Mouse (Mus musculus) layer of hippocampus, adult 11-12 months (tissue): ENCODE data around the gene Recql5.

Experiments
- DNase-seq: peaks from one replicate; pipeline ENCODE4 v3.0.0; 2022; ENCODE audit warnings: low spot score

The Recql5 gene

DNA sequence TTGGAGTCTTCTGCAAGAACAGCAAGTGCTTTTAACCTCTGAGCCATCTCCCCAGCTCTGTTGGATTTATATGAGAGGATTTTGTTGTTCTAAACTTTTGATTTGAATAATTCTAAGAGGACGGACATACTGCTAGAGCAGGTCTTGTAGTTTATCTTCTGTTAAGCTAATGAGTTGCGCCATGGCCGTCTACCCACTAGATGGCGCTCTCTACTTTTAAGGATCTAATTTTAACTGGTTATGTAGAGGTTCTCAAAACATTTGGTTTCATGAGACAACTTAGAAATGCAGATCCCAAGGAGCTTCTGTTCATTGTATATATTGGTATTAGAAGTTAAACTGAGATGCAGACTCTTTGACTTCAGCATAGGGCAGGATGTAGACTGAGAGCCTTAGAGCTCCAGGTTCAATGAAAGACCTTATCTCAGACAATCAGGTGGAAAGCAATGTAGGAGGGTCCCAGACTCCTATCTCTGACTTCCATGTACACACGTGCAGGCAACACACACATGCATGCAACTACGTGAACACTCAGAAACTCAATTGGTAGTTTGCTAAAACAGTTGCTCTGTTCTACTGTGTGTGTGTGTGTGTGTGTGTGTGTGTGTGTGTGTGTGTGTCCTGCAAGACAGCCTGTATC is 6.5 kb upstream of the Recql5 start:
- peak; percentile 87 for DNase-seq

DNA sequence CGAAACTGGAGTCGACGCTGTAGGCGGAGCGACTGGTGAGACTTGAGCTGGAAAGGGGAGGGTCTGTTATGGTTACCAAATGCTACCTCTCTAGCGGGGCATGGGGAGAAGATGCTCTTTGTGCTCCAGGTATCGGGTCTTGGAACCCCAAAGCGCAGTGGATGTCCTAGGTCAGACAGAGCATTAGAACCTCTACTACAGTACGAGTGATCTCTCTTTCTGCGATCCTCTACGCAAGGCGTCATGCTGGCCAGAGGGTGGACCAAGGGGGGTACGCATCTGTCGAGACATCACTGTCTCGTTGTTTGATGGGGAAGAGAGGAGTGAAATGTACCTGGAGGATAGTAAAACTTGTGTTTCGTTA is 452 bp upstream of the Recql5 start:
- DNase-seq: no peak

DNA sequence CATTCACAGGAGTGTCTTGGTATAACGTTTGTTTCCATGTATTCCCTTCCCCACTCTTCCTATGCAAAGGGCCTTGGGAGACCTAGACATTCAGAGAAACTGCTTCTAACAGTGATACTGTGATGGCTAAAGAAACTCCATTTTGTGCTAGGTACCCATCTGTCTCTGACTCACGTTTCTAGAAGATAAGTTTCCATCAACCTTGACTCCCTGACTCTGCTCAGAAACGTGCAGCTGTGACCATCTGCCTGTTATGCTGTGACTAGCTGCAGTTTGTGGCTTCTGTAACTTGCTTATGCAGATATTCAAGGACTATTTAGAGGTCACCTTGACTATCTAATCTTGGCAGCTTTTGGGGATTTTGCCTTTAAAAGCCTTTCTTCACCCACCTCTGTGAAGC is 2.0 kb downstream of the Recql5 start:
- no peak for DNase-seq

DNA sequence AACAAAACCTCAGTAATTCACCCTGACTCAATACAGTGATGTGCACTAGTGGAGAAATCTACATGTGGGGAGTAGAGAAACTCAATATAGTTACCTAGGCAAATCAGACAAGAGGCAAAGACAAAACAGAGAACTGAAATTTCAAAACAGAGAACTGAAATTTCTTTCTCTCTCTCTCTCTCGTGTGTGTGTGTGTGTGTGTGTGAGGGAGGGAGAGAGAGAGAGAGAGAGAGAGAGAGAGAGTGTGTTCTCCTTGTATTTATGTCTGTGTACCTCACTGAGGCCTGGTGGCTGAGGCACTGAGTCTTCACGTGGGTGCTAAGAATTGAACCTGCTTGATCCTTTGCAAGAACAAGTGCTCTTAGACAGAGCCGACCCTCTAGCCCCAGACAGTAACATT is 3.5 kb downstream of the Recql5 start:
- no peak for DNase-seq

DNA sequence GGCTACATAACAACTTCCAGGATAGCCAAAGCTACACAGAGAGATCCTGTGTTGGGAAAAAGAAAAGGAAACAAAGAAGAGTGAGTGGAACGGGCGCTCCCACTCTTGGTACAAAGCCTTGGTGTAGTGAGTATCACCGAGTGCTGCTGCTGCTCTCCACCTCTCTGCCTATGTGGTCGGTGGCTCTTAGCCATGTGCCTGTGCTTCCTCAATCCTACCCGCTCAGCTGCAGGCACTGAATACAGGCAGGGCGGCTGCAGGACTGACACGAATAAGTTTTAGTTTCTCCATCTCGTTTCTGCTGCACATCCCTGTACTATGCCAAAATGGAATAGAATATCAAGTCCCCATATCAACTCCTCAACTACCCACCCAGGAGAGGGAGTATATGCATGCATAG is 4.2 kb downstream of the Recql5 start:
- no peak for DNase-seq

DNA sequence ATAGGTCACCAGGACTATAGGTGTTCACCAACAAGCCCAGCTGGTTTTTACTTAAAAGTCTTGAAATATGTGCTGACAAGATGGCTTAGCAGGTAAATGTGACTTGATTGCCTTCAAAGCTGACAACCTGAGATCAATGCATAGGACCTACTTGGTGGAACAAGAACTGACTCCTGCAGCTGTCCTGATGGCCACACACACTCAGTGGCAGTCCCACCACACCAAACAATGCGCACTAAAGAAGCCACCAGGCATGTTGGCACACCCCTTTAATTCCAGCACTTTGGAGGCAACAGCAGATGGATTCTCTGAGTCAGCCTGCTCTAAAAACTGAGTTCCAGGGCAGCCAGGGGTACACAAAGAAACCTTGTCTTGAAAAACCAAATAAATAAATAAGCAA is 11.3 kb downstream of the Recql5 start:
- DNase-seq: no peak

DNA sequence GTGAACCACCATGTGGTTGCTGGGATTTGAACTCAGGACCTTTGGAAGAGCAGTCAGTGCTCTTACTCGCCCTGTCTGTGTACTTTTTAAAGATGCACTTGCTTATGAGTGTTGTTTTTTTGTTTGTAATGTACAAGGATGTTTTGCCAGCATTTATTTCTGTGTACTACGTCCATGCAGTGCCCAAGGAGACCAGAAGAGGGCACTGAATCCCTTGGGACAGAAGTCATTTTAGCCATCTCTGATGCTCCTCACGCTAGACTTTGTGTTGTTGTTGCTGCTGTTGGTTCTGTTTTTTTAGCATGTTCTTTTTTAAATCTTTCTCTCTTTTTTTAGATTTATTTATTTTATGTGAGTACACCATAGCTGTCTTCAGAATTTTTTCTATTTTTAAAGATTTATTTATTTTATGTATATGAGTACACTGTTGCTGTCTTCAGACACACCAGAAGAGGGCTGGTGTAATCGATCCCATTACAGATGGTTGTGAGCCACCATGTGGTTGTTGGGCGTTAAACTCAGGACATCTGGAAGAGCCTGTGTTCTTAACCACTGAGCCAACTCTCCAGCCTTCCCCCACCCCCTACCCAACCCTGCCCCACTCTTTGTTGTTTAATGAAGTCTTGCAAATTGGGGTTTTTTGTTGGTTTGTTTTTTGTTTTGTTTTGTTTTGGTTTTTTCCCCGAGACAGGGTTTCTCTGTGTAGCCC is 13.0 kb downstream of the Recql5 start:
- DNase-seq: peak; percentile 63

DNA sequence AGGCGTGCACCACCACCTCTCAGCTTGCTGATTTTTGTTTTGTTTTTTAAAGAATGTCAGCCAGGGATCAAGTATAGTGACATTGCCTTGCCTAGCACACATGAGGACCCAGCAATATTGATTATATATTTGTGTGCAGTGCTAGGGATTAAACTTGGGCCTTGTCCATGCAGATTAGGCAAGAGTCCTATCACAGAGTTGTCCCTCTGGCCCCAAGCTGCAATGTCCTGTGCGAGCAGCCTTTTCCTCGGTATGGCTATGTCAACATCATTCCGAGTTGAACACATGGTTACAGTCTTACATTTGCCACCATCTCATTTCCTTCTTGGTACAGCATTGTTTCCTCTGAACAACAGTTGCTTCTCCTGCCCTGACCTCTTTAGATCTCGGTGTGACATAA is 14.2 kb downstream of the Recql5 start:
- DNase-seq: no peak

DNA sequence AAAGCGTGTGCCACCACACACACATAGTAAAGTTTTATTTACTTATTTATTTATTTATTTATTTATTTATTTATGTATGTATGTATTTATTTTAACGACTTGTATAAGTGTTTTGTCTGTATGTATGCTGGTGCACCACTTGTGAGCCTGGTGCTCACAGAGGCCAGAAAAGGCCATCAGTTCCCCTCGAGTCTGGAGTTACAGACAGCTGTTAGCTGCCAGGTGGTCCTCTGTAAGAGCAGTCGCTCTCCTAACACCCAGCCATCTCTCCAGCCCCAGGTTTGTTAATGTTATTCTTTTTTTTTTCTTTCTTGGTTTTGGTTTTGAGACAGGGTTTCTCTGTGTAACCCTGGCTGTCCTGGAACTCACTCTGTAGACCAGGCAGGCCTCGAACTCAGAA is 14.6 kb downstream of the Recql5 start:
- no peak for DNase-seq

DNA sequence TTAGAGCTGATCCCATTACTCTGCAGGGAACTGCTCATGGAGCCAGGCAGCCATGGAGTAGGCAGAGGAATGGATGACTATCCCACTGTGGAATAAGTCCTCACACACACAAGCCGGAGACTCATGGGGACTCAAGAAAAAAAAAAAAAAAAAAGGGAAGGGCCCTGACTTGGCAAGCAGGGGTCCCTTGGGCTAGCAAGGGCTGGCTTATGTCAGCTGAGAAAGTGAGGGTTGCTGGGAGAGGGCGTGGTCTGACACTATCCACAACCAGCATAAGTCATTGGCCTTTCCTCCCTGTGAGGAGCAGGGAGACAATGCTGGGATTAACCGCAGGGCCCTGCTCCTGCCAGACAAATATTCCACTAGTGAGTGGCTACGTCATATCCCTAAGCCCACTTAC is 16.7 kb downstream of the Recql5 start:
- no peak for DNase-seq

DNA sequence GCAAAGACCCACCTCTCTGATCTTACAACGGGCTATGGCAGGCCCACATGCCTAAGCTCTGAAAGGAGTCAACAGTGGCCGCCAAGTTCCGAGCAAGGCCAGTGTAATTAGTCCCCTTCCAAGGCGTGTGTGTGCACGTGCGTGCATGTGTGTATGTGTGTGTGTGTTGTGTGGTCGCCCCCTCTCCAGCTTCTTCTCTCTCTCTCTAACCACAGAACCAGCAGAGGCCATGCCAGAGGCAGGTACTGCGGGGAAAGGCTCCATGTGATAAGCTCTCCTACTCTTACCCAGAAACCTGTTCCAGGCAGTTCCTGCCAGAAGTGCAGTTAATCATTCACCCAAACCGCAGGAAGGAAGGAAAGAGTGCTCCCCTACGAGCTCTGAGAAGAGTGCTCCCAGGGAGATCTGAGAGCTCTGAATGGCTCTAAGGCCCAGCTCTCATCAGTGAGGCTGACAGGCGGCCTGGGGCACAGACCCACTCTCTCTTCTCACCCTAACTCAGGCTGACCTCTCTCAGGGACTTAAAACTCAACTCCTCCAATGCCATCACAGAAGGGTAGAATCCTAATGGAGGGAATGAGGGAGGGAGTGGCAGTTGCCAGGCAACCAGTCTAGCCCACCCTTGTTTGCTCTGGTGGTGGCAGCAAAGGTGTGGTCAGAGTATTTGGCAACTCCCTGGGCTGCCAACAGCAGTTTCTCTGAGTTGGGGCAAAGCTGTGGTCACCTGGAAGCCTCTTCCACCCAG is 21.5 kb downstream of the Recql5 start, which contains the start of gene Smim6:
TSS of gene Smim6 (plus strand) at position 386 of the 745 bp plus-strand sequence.
- no peak for DNase-seq

DNA sequence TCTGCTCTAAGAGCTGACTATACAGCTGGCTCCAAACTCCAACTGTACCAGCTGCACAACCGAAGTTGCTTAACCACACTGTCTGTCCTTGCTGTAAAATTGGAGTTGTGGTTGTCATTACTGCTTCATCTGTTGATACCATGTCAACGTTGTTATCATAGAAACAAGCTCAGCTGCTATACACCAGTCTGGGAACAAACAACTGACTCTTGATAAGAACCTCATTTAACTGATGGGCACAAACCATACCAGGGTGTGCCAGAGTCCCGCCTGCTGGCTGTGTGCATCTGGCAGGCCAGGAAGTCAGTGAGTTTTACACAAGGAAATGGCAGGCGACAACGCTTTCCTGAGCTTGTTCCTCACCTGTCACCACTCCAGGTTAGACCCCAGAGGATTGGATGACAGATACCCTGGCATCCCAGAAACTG is 22.1 kb downstream of the Recql5 start:
- no peak for DNase-seq

DNA sequence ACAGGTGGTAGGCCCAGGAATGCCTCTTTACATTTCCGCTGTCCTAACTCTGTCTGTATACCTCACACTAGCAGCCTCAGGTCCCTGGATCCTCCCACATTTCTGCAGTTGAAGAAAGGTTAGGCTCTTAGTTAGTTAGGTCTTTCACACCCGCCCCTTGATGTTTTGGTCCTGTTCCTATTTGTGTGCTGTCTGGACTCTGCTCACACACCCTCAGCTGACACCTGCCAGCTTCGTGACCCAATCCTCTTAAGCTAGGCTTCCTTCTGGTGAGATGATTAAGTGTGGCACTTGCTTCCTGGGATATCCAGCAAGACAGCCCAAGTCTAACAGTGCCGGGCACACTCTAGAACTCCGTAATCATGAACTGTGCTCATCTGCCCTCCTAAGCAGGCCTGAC is 26.8 kb downstream of the Recql5 start:
- DNase-seq: no peak

DNA sequence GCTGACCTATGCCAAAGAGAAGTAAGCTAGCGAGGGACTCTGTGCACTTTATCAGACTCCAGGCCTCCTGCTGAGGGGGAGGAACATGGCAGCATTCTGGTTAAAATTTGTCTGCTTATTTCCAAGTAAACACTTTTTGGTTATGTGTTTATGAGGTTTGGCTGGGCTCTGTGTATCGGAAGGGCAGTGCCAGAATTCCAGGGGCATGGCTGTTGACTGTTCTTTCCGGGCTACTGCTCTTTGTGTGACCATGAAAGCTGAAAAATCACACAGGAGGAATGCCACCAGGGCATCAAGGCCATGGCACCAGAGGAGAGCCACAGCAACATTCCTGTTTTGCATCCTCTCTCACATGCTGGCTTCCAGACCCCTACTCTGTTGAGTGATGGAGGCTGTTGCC is 27.2 kb downstream of the Recql5 start:
- DNase-seq: no peak

DNA sequence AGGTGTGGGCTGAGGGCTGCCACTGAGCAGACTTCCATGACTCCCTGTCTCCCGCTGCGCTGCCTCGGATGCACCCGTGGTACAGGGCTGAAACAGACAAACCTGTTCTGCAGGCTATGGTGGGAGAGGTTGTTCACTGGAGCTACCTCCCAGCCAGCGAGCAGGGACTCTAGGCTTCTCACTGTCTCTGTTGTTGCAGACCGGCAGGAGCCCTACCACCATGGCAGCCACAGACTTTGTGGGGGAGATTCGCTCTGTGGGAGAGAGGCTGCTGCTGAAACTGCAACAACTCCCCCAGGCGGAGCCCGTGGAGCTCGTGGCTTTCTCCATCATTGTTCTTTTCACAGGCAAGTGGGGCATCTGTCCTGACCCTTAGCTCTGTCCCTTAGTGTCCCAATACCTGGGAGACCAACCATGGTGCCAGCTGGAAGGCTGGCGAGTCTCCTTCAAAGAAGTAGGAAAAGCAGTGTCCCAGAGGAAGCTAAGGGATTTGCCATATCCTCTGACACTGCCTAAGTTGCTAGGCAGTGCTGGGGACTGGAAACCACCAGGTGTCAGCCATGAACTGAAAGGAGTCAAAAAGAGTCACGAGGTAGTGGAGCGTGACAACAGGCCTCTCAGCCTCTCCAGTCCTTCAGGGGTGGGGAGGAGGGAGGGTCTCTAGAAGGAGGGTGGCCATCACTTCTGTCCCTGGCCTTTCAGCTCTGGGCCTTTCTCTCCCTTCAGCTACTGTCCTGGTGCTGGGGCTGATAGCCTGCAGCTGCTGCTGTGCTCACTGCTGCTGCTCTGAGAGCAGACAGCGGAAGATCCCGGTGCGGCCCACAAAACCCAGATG is 28.1 kb downstream of the Recql5 start:
- DNase-seq: peak; percentile 36

DNA sequence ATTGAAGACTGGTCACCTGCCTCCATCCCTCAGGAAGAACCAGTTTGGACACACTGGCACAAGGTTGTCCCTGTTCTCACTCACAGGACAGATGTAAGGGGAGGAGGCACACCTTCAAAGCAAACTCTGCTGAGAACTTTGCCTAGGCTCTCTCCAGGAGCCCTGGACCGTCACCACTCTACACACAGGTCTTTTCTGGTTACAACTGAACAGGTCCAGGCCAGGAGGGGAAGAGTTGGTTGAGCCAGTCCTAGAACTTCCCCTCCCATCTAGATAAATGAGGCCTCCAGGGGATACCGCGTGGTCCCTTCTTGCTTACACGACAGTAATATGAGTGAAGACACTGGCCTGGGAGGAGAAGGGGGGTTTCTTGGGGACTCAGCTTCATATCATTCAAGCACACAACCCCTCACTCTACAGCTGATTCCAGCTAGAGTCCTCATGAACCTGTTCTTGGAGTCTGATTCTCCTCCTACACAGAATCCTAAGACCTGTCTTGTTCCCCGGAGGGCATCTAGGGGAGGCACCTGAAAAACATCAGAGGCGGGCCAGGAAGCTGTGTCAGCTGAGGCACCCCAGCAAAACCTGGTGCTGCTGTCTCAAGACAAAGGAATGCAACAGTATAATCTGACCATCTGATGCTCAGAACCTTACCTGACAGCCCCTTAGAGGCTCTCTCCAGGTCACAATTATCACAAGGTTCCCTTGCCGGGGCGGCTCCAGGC is 28.9 kb downstream of the Recql5 start:
- no peak for DNase-seq

DNA sequence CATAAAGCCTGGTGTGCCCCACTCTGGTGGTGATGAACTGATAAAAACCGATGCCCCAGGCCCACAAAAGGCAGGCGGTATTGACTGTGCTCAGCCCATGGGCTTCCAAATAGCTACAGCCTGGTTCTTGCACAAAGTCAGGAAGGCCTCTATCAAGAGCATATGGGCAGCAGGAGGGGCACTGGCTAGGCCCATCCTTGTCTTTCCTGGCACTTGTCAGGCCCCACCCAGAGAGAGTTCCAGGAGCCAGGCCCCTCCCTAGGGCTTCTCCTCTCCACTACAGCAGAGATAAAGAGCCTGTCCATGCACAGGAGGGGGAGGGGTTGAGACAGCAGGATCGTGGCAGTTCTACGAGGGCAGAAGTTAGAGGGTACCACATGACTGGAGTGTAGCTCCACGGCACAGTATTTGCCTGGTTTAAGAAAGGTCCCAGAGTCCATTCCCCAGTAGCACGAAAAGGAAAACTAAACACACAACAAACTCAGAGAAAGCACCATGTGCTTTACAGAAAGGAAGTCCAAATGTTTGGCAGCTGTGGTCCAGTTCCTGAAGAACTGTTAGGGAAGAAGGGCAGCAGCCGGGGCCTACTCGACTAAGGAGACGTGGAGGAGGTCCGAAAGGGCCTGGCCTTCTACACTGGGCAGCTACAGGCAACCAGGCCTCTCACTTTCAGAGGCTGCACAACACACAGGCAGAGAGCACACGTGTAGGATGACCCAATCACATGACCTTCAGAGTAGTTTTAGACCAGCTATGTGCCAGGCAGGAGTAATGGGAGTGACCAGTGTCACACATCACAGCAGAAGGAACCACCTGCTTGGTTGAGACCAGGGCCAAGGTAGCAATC is 29.7 kb downstream of the Recql5 start:
- DNase-seq: no peak

DNA sequence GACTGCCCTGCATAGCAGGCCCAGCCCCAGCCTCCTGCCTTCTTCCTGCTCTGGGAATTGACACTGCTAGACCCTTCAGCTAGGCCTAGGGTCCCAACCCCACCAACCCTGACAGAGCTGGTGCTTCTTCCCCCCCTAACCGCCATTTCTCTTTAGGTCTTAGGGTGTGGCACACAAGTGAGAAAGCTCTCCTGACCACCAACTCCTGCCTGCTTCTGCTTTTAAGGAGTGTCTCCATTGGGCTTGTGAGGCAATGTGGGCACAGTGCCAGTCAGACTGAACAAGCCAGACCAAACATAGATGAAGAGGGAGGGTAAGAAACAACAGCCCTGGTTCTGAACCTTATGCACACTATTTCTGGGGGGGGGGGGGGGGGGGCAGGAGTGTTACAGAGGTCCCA is 30.4 kb downstream of the Recql5 start:
- DNase-seq: no peak

DNA sequence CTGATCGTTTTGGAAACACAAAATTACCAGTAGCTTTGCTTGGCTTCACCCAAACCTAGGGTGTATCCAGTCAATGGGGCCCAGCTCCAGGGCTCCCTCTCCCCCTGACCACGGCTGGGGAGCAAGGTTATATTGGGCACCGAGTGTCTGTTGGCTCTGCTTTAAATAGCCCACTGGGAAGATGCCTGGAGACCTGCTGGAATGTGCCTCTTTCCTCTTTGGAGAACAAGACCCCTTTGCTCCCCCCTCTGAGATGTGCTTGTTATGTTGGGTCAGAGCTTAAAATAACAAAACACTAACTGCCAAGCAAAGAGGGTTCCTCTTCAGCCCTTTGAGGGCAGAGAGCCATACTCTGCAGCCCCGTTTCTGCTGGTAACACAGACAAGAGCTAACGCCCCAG is 31.1 kb downstream of the Recql5 start:
- DNase-seq: no peak

DNA sequence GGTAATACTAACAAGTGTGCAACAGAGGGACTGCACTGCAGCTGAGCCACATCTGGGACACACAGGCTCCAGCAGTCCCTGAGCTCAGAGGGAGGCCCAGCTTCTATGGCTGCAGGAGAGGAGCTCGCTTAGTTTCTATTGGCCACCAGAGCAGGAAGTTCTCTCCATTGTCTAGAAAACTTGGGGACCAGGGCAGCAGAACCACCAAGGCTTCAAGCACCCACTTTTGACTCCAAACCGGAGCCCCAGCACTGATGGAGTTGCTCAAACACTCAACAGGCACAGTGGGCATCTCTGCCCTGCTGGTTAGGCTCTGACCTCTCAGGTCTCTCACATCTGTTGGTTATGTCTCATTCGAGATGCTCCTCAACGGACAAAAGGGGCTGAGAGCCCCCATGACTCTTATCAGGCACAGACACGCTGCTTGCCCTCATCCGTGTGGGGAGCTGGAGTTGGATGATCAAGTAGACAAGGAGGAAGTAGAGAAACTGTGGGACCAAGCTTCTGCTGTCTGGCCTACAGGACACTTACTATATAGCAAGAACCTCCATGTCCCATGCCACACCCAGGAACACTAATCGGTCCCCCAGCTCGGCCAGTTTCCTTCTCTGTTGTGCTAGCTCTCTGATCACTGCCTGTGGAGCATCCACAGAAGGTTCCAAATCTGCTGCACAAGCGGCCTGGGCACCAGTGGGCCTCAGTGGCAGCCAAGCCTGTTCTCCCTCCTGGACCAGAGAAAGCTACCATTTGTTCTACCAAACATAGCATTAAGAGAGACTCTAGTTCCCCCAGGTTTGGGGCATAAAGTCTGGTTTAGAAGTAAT is 31.7 kb downstream of the Recql5 start:
- DNase-seq: no peak
